Mouse (Mus musculus): Measurements from ENCODE around the gene Gm16427. TPM values are rescaled to one million over a fixed set of nuclear protein-coding genes. Genes with fewer than 3 reads are reported as not detected.
"Not testable (repeated sequence)": the region's sequence is repeated elsewhere in the genome, so short reads cannot be mapped to it uniquely, and the experiment has no call there.

Gm16427 gene
- total RNA-seq (2015) (not detected in 2 replicates), total RNA-seq (2017) (not detected in 2 replicates)

DNA sequence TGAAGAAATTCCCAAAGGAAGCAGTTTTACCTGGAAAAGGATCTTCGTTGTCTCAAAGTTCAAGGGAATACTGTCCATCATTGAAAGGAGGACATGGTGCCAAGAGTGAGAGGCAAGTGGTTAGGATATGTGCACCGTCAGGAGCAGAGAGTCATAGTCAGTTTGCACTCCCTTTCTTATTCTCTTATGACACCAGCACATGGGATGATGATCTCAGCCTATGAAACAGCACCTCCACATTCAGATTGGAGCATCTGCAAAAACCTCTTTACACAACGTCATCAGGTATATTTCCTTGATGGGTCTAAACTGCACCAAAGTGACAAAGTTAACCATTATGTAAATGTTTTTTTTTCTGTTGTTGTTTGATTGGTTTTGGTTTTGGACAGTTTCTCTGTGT, at the start of gene Gm16427:
Gene Gm16427, minus strand, starts transcription at position 101 of the 400 bp plus-strand sequence.
- not testable (repeated sequence) for ATAC-seq (ENCODE audit: poor library complexity, severe bottlenecking)

Other genes starting within 250 kb of the Gm16427 start
- gene C87414, start 131.4 kb upstream of the Gm16427 start, total RNA-seq (2015), result not detected in 2 replicates
- gene C87414, start 131.4 kb upstream of the Gm16427 start, total RNA-seq (2017), result not detected in 2 replicates

Measured in megakaryocyte, adult 5-6 weeks (primary cell).